Mouse (Mus musculus) gastrocnemius, adult 2 months (tissue): Measurements from ENCODE around the gene Cep112. TPM values are rescaled to one million over a fixed set of nuclear protein-coding genes. Genes with fewer than 3 reads are reported as not detected.
"Not testable (repeated sequence)": the region's sequence is repeated elsewhere in the genome, so short reads cannot be mapped to it uniquely, and the experiment has no call there.

Experiments used
- DNase-seq: peaks from one replicate; pipeline ENCODE4 v3.0.0; 2022
- H3K27ac ChIP-seq: fragments of 200-600 bp; 2 replicates; pipeline ENCODE4 v1.8.1; 2022; ENCODE audit warnings: mild to moderate bottlenecking
- H3K4me3 ChIP-seq: fragments of 200-600 bp; 2 replicates; pipeline ENCODE4 v1.8.1; 2022; ENCODE audit warnings: mild to moderate bottlenecking, moderate library complexity
- CTCF ChIP-seq: fragments of 200-600 bp; IDR thresholded peaks from 2 replicates; pipeline ENCODE4 v1.8.1; 2022; ENCODE audit warnings: antibody characterized with exemption, mild to moderate bottlenecking, moderate library complexity
- intact Hi-C: fragments of 180-260 bp; cut with DNase I; formaldehyde crosslinking; loops from one replicate; pipeline ENCODE4 v1.15.1; 2025
- total RNA-seq, 2 experiments: library from RNA; stranded (reverse); gene quantifications; 2 replicates each; pipeline ENCODE4 v1.2.3; 2021

Gene Cep112
- total RNA-seq, 2 experiments from 2014 or later = 2.5 to 3.3 TPM

- TF ChIP-seq CTCF = no peak
- intact Hi-C loops = no loop called here
- H3K27ac ChIP-seq = no peak overlapping the region
- no peak overlapping the region for H3K4me3 ChIP-seq
- no peak for DNase-seq
These were observed 432.3 kb downstream of the Cep112 start for GRCm38 (mm10) chr11:108857254-108857653.

DNA sequence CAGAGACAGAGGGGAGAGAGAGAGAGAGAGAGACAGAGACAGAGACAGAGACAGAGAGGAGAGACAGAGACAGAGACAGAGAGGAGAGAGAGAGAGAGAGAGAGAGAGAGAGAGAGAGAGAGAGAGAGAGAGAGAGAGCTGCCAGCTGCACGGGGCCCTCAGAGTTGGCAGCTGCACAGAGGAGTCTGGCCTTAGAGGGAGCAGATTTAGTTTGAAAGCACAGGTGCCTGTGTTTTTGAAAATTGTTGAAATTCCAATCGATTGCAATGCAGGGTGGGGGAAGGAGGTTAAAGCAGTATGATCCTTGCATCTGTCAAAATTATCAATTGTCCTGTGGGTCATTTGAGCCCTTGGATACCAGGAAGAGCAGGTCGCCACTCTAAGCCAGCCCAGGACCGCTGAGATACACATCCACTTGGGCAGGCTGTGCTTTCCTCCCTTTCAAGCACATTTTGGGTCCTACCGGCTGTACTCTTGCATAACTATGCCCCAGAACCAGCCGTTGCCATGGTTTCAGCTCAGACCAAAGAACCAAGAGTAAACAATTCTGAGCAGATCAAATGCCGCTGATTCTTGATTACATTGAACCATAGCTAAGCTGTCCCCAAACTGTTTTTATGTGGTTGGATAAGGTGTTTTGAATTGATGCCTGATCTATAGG lies 432.8 kb downstream of the Cep112 start:
- intact Hi-C loops = no loop called here
- DNase-seq = no peak
- Histone ChIP-seq H3K4me3 (no peak overlapping the region), H3K27ac (no peak overlapping the region)
- no peak for TF ChIP-seq CTCF

DNA sequence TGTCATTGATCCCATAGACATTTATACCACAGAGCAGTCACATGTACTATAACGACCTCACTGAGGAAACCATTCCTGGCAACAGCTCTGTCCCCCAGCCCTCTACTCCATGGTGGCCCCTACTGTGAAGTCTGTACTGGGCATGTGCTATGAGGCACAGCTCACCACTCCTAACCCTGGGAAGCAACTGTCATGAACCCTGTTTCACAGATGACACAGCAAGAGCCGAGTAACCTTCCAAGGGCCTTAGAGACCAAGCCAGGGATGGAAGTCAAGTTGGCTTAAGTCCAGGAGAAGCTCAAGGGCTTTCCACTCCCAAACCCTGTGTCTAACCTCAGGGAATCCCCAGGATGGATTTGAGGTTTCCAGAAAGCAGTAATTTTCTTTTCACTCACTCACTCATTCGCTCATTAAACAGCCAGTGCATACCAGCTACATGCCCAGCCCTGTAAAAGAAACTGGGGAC lies 433.4 kb downstream of the Cep112 start:
- intact Hi-C loops = no loop called here
- TF ChIP-seq CTCF = no peak
- Histone ChIP-seq H3K4me3 (no peak overlapping the region), H3K27ac (no peak overlapping the region)
- no peak for DNase-seq

- DNase-seq = no peak
- no peak for TF ChIP-seq CTCF
- no peak overlapping the region for H3K27ac ChIP-seq
- intact Hi-C loops = no loop called here
- no peak overlapping the region for H3K4me3 ChIP-seq
These were observed 433.9 kb downstream of the Cep112 start for GRCm38 (mm10) chr11:108858846-108859245.

DNA sequence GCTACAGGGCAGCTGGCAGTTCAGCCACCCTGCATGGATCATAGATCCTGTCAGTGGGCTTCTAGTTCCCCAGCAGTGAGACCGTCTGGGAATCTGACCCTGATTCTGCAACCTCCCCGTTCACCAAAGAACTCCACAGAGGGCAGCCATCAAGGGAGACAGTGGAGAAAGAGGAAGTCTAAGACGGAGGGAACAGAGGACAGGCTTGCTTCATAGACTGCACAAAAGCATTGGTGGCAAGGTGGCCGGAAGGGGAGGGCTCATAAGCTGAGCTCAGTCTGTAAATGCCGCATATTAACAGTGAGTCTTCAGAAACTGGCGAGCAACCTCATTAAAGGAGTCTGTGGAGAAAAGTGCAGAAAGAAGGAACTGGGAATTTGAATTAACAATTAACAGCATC lies 437.4 kb downstream of the Cep112 start:
- H3K4me3 ChIP-seq = no peak overlapping the region
- intact Hi-C loops = no loop called here
- no peak overlapping the region for H3K27ac ChIP-seq
- no peak for DNase-seq
- no peak for TF ChIP-seq CTCF

DNA sequence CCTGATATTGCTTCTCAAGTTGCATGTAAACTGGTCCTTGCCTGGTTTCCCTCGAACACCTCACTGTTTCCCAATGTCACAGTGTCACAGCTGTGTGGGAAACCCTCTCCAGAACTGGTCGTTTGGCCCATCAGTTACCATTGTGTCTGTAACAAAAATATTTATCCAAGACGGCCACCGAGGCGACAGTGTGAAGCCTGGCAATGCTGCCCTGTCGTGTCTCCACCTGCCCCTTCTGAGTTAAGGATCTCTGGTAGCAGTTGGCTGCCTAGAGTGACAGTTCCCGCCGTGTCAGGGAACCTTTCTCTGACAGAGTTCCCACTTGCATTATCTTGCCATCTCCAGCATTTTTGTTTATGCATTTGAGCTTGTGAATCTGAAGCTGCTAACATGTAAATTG lies 440.8 kb downstream of the Cep112 start:
- Histone ChIP-seq H3K27ac (no peak overlapping the region), H3K4me3 (no peak overlapping the region)
- intact Hi-C loops = no loop called here
- DNase-seq = no peak
- no peak for TF ChIP-seq CTCF

DNA sequence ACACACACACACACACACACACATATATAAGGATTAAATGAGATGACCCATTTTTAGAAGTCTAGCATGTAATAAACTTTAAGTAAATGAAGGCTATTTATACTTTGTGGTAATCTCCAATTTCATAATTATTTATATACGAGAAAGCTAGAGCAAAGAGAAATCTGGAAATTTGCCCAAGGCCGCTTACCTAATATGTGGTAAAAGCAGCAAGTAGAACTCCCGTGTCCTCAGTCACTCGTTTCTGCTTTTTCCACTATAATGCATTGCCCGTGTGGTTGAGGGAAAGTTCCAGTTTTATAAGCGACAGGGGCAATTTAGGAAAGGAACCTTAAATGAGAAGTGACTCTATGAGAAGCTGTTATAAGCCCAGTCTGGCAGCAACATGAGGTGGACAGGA lies 442.5 kb downstream of the Cep112 start:
- no peak for DNase-seq
- intact Hi-C loops = no loop called here
- Histone ChIP-seq H3K4me3 (no peak overlapping the region), H3K27ac (no peak overlapping the region)
- TF ChIP-seq CTCF = no peak

GRCm38 (mm10) chr11:108871284-108871683 lies 446.3 kb downstream of the Cep112 start:
- H3K27ac ChIP-seq, H3K4me3 ChIP-seq, intact Hi-C loops, DNase-seq: not testable (repeated sequence)

- Histone ChIP-seq H3K4me3 (no peak overlapping the region), H3K27ac (no peak overlapping the region)
- intact Hi-C loops = no loop called here
- TF ChIP-seq CTCF = no peak
- DNase-seq = no peak
These were observed 446.8 kb downstream of the Cep112 start for GRCm38 (mm10) chr11:108871748-108872147.

DNA sequence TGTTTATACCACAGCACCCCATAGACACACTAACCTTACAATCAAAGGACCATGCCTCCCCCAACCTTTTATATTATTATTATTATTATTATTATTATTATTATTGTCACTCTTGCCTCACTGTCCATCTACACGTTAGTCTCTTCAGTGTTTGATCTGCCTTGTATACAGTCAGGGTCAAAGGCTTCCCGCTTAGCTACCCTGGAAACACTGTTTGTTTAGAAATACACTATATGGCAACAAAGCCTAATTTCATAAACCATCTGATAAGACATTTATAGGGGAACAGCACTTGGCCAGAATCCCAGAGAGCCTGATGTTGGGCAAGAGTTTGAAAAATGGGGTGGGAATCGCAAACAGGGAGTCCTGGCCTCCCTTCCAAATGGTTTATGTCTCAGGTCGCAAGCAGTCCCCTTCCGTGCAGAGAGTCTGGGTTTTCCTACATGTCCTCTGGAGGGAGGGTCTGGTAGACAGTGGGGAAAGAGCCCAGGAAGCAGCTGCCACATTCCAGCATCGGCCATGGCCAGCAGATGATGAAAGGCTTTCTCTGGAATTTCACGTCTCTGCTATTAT lies 451.7 kb downstream of the Cep112 start:
- no peak overlapping the region for H3K4me3 ChIP-seq
- no peak overlapping the region for H3K27ac ChIP-seq
- DNase-seq = no peak
- intact Hi-C loops = no loop called here
- no peak for TF ChIP-seq CTCF

- intact Hi-C loops = no loop called here
- no peak overlapping the region for H3K27ac ChIP-seq
- no peak for TF ChIP-seq CTCF
- no peak overlapping the region for H3K4me3 ChIP-seq
- no peak for DNase-seq
These were observed 452.5 kb downstream of the Cep112 start for GRCm38 (mm10) chr11:108877520-108877919.

DNA sequence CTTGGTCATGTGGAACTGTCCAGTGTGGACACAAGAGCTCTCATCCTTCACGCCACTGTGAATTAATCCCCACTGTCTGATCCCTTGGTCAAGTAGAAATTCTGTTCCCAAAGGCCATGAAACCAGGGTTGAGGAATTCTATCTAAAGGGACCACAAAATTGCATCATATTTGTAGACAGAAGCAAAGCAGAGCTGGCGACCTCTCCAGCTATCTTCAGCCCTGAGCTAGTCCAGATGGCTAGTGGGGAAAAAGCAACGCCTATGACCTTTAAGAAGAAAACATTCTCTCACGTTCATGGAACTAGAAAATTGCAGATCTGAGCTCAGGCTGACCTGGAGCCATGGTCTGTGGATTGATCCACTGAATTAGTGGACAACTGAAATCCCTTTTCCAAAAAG lies 455.6 kb downstream of the Cep112 start:
- no peak for DNase-seq
- H3K4me3 ChIP-seq = no peak overlapping the region
- H3K27ac ChIP-seq = no peak overlapping the region
- no peak for TF ChIP-seq CTCF
- intact Hi-C loops = no loop called here

GRCm38 (mm10) chr11:108881662-108882061 lies 456.7 kb downstream of the Cep112 start:
- intact Hi-C loops = no loop called here
- no peak for DNase-seq
- no peak overlapping the region for H3K4me3 ChIP-seq
- H3K27ac ChIP-seq = no peak overlapping the region
- no peak for TF ChIP-seq CTCF

DNA sequence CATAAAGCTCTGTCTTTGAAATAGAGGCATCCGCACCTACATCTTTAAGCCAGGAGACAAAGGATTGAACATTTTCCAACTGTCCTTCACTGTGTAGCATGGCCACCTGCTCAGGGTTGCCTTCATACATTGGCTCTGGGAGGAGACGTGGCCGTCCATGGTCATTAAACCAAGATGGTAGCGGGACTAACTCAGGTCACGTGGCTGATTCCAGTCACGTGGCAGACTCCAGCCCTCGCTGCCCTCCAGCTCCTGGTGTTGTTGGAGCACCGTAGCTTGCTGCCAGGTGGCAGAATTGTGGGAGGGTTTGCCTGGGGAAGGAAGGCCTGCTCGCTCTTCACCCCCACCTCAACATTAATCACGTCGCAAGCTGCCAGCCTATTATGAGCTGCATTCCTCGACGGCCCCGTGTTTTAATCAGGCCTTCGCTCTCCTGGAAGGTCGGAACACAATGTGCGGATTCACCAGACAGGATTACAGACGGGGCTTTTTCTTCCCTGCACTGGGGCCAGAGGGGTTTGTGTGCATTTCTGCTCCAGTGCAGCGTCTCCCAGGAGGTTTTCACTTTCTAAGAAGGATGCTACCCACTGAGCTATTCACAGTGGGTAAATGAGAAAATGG lies 460.4 kb downstream of the Cep112 start:
- intact Hi-C loops = no loop called here
- no peak for DNase-seq
- no peak for TF ChIP-seq CTCF
- Histone ChIP-seq H3K27ac (no peak overlapping the region), H3K4me3 (no peak overlapping the region)
